Mouse (Mus musculus) cerebellum, adult 11 months (tissue): ENCODE measurements around the gene Gm17374.
"Not testable (repeated sequence)": the region's sequence is repeated elsewhere in the genome, so short reads cannot be mapped to it uniquely, and the experiment has no call there.

Experiments
- DNase-seq: peaks from one replicate; pipeline ENCODE4 v3.0.0; 2022

The Gm17374 gene

DNA sequence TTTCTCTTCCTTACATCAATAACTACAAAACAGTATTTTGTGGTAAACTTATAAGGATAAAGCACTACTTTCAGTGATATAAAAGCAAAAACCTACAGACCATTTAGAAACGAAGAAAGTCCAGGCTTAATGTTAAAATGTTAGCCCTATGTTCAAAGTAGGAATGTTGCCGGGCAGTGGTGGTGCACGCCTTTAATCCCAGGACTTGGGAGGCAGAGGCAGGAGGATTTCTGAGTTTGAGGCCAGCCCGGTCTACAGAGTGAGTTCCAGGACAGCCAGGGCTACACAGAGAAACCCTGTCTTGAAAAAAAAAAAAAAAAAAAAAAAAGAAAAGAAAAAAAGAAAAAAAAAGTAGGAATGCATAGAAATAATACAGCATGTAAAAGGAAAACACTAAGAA is at the start of gene Gm17374:
Gene Gm17374, plus strand, starts transcription at position 301 of the 400 bp plus-strand sequence.
- not testable (repeated sequence) for DNase-seq

DNA sequence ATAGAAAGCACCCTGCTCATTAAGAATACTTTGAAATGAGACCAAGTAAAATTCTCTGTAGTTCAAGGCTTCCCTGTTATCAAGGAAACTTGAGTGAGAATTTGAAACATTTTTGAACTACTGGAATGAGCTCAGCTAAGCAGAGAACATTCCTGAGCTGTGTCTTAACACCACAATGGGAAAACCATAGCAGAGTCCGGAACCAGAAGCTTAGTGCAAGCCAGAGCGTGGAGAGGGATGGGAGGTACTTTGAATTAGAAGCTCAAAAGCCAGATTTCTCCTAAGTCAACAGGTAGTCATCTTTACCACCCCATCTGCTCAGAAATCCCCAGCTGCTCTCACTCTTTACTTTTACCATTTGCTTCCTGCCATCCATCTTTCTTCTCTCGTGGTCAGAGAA is 46.9 kb upstream of the Gm17374 start:
- no peak for DNase-seq

DNA sequence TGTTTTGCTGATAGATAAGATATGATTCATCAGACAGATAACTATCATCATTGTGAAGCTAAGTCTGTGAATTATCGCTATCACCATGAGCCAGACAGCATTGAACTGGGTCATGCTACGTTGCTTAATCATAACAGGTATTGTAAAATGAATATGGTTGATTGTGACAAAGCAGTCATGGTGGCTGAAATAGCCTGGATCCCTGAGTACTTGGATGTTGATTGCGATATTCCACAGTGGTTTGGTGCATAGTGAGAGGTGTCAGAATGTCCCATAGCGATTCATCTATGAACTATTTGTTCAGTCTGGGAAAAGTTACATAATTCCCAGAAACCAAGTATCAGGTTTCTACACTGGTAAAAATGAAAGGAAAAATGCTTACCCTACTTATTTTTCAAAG is 44.2 kb upstream of the Gm17374 start:
- no peak for DNase-seq

DNA sequence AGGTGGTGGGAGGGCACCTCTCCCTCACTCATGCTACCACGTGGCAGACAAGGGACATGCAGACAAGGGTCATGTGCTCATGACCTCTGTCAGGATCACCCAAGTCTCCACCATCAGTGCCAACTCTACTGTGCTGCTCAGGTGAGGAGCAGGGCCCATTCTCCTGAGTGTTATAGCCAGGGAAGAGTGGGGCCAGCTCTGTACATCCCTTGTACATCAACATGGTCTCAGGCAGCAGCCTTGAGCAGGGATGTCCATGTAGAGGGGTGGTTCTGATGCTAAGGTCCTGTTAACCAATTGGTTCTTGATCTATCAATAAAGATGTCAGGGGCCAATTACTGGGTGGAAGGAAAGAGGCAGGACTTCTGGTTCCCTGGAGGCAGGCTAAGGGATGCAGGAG is 42.9 kb upstream of the Gm17374 start:
- DNase-seq: no peak

DNA sequence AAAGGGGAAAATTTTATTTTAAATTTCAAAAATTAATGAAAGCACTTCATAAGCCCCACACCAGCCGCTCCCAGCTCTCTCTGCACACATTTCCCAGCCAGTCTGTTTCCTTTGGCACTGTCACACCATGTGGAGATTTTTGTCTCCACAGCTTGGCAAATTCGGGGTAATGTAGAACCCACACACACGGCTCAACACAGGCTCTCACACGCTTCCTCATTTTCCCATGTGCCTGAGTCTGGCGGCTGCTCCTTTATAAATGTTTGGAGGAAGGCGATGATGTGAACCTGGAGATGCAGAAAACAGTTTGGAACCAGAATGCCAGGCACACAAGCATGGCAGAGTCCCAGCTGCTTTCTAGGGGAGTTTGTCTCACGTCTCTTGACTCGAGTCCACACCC is 38.0 kb upstream of the Gm17374 start:
- no peak for DNase-seq

DNA sequence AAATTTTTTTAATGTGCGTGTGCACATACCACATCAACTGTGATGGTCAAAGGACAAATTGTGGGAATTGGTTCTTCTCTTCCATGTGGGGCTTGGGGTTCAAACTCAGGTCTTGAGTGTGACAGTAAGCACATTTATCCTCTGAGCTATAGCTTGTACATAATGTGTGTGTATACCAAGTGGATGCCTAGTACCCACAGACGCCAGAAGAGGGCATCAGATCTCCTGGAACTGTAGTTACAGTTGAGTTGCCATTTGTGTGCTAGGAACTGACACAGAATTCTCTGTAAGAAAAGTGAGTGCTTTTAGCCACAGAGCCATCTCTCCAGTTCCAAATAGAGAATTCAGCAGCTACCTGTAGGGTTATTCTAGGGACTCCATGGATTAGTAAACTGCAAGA is 26.3 kb upstream of the Gm17374 start:
- no peak for DNase-seq

DNA sequence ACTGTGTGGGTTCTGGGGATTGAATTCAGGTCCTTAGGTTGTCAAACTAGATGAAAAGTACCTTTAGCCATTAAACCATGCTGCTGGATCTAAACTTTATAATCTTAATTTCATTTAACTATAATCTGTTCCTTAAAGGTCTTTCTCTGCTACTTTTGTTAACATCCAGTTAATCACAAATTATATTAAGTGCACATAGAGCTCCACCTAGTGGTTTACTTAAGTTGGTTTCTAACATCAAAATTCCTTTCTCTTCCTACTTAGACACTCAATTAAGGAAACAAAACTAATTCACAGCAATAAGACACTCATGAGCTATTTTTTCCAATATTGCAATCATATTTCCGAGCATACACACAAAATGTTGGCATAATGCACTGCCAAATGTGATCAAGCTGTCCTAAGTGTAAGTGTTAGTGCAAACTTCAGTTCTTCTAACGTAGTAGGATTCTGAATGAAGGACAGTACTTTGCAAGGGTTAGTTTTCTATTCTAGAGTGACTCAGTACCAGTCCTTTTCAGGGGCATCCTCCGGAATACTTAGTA is 7.4 kb downstream of the Gm17374 start:
- DNase-seq: no peak

DNA sequence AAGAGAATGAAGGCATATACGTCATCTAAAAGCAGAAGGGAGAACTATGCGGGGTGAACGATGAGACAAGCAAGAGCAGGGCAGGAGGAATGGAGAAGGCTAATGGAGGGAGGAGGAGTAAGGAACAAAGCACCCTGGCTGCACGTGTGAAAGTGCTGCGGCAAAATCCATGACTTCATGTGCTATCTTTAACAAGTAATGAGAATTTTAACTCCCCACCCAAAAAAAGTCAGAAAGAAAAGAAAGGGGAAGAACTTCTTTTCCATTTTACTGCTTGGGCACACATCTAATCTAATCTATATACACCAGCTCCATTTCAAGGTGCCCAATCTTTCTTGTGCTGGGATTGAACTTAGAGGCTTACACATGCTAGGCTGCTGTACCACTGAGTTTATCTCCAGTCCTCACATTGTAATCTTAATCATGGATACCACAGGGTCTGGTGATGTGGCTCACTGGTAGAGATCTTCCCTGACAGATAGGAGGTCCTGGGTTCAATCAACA is 11.6 kb downstream of the Gm17374 start:
- no peak for DNase-seq

DNA sequence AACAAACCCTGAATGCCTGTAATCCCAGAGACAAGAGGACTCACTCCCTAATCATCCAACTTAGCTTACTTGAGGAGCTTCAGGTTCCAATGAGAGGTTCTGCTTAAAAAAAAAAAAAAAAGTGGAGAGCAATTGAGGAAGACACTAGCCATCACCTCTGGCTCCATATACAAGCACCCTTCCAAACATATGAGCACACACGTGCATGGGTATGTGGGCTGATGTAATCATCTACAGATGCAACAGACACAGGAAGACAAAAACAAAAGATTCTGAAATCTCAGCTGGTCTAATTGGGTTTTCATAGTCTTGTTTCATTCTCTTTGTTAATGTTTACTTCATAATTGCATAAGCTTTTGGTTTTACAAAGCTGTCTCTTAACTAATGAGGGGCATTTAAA is 17.2 kb downstream of the Gm17374 start:
- DNase-seq: no peak

DNA sequence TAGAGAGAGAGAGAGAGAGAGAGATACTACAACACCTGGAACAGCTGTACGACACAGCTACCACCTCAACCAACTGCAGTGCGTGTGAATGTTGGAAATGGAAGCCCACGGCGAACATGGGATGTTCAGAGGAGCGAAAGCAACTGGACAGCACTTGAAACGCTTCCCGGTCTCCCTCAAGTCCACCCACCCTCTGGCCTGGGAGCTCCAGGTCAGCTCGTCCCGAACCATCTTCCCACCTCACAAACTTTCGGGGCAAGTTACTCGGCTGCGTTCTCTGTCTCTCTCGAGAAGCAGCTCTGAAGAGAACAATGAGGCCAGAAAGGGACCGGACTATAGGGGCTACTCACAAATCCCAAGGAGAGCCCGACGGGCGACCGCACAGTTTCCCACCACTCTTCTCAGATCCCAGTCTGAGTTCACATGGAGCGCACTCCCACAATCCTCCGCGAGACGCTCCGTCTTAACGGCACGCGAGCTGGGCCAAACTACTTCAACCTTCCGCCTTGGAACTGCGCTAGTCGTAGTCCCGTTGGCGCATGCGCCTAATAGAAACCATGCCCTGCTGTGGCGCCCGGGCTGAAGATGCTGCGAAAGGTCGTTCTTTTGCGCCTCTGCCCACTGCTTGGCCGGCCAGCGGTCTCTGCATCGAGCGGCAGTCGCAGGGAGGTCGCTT is 18.4 kb downstream of the Gm17374 start, which contains the start of the genes Esf1 and Ndufaf5:
Gene Esf1, minus strand, starts transcription at position 438 of the 676 bp plus-strand sequence.
Gene Ndufaf5, plus strand, starts transcription at position 523 of the 676 bp plus-strand sequence.
- peak; percentile 97 for DNase-seq

DNA sequence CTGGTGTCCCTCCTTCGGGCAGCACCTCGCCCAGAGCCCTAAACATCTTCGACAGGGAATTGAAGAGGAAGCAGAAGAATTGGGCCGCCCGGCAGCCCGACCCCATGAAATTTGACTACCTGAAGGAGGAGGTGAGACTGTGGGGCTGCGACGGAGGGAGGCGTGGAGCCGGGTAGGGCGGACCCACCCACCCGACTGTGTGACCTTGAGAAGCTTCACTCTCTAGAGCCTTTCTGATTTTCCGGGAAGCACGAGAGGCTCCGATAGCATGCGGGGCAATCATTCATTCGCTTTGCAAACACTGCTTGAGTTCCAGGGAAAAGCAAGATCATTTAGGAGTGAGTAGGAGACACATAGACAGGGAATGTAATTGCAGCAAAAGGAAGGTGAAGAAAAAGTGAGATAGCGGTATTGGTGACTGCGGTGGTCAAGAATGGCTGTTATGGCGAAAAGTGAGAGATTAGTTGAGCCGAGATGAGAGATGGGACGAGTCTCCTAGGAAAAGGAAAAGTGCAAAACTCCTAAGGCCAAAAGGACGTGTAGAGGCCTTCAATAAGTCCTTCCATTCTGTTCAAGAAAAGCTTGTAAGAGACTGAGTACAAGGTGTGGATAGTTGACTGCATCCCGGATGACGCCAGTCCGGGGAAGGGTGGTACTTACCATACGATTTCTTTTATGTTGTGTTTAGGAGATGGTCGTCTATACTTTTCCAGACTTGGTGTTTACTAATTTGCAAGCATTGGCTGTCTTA is 19.1 kb downstream of the Gm17374 start:
- no peak for DNase-seq

DNA sequence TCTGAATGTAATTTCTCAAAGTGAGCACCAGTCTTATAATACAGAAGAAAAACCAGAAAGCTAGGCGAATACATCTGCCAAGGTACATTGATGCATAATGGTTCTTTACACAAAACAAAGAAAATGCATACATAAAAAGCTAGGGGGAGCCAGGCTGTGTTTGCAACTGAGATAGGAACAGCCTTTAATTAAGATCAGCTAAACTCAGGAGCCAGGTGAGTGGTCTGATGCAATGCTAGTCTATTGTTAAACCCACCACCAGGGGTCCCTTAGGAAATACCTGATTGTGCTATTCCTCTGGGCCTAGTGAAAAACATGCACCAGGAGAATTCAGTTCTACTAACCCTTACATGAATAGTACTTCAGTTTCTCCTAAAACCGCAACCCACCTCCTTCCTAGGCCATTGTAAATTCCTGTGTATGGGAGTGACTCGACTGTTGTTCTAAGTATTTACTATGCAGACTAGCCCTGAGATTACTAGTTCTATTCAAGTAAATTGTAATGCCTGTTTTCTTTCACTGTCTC is 33.9 kb downstream of the Gm17374 start:
- DNase-seq: not testable (repeated sequence)

DNA sequence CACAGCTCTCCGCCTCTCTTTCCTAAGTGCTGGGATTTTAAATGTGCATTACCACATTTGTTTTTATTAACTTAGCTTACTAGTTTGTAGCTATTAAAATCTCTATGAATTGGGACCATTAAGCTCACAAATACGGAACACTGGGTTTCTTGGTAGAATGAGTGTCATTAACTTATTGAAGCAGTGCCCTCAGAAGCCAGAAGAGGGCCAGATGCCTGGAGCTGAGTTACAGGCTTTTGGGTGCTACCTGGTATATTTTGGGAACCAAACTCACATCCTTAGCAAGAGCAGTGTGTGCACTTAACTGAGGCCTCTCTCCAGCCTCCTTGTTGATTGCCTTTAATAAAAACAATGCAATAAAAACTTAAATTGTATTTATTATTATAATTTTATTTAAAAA is 48.9 kb downstream of the Gm17374 start:
- no peak for DNase-seq

DNA sequence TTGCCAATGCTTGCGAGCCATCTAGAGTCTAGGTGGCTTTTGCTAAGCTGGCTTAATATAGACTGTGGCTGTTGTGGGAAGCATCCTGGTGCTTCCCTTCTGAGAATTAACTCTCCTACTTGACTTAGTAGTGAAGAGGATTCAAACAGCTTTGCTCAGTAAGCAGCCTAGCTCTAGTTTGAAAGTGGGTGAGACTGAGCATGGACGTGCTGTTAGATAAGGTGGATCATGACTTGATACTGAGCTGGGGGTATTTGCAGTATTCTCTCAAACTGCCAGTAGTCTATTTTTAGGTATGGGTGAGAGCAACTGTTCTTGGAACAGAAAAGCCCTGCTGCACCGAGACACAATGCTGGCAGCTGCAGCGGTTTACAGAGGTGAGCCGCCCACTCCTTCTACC is 50.7 kb downstream of the Gm17374 start:
- no peak for DNase-seq
